In genomic region chr9:15916600-15916999, GRCm38 (mm10) we compare ENCODE assay signal across 24 mouse cellular contexts. TPM values are rescaled to one million over a fixed set of nuclear protein-coding genes. Genes with fewer than 3 reads are reported as not detected.
A peak's percentile ranks its signal among the peaks of the same experiment; 100 is the strongest.
DNase-seq lines count a peak whose midpoint lies in the region; TF ChIP-seq lines count a peak whose summit lies in the region.
"Had no signal": no experiment of that assay in that cellular context is flagged by ENCODE, and none has a peak within 500 bp of the region (broad histone marks: within the 10 kb centered on the region; RNA-seq: fewer than 3 reads in every experiment).

No protein-coding gene starts in this region.

- TF ChIP-seq CTCF in MEL (IDR thresholded peaks at IDR 0.05 in 2 of 3, conservative IDR thresholded peaks at IDR 0.05 in 1 of 3; ENCODE audit: control insufficient read depth in 1 of 3, insufficient read depth in 1 of 3, low read depth in 2 of 3, low read length in 3 of 3, poor library complexity in 1 of 3, severe bottlenecking in 1 of 3): no peak

- TF ChIP-seq EP300 in MEL (IDR thresholded peaks at IDR 0.05; ENCODE audit: low read depth in 1 of 2, low read length in 2 of 2): peak in 1 of 2 experiments; percentile 51; a peak in 1 of 4 replicates

- TF ChIP-seq POLR2A in MEL (IDR thresholded peaks at IDR 0.05; ENCODE audit: control insufficient read depth in 1 of 2, insufficient read depth in 1 of 2, low read depth in 1 of 2, low read length in 2 of 2, poor library complexity in 1 of 2): no peak

- H3K27me3 ChIP-seq in MEL (ENCODE audit: control insufficient read depth in 1 of 2, insufficient read depth in 2 of 2, low read length in 2 of 2): no peaks in the 10 kb centered on the region
- H3K27me3 ChIP-seq: CH12.LX had no signal

- H3K27ac ChIP-seq in MEL (ENCODE audit: control insufficient read depth, low read depth, low read length): no peak overlapping the region

- H3K9ac ChIP-seq in MEL (ENCODE audit: control insufficient read depth, low read depth, low read length, poor library complexity, severe bottlenecking): no peak overlapping the region

- H3K9me3 ChIP-seq in MEL (replicated peaks; ENCODE audit: insufficient read depth, low read length): no peaks in the 10 kb centered on the region
- H3K9me3 ChIP-seq: G1E had no signal

- H3K79me2 ChIP-seq in MEL (ENCODE audit: control insufficient read depth, insufficient read depth, low read length, poor library complexity): no peaks in the 10 kb centered on the region

- no peak for DNase-seq in MEL (ENCODE audit: low read depth, low spot score)
- no peak for DNase-seq in natural killer cell, adult 2 months (ENCODE audit: low spot score in 2 of 2)
- DNase-seq: adrenal gland, adult 2 months; adrenal gland, adult 8-10 months; adrenal gland, postnatal 10 days; adrenal gland, postnatal 14 days; adrenal gland, postnatal 25 days; adrenal gland, postnatal 36 days; B cell, adult 2 months; cerebellum, adult 11 months; cerebellum, adult 11-12 months; cerebellum, adult 18-20 months; cerebellum, adult 2 months; cerebellum, adult 8-10 months had no signal

- H3K36me3 ChIP-seq in MEL (ENCODE audit: control insufficient read depth in 1 of 2, insufficient read depth in 2 of 2, low read length in 2 of 2): peaks cover 0 to 26% of the 10 kb centered on the region in 2 experiments; a peak in 2 of 4 replicates
- H3K36me3 ChIP-seq: G1E had no signal

- H3K4me3 ChIP-seq in MEL (ENCODE audit: control insufficient read depth in 1 of 2, insufficient read depth in 1 of 2, low read depth in 2 of 2, low read length in 2 of 2): no peak overlapping the region

- no peak for TF ChIP-seq RAD21 in MEL (IDR thresholded peaks at IDR 0.05; ENCODE audit: low read depth, low read length)

- peaks cover 19 to 29% of the 10 kb centered on the region in 2 experiments for H3K4me1 ChIP-seq in MEL (ENCODE audit: control insufficient read depth in 1 of 2, insufficient read depth in 2 of 2, low read length in 2 of 2)

TF ChIP-seq in MEL, 35 proteins besides CTCF, POLR2A, EP300 and RAD21:
- peak; percentile 81 for TF ChIP-seq GATA1 (IDR thresholded peaks at IDR 0.05; ENCODE audit: low read depth, low read length)
- peak; percentile 71 for TF ChIP-seq TCF12 (IDR thresholded peaks at IDR 0.05; ENCODE audit: low read depth, low read length)
- TF ChIP-seq RCOR1 (IDR thresholded peaks at IDR 0.05; ENCODE audit: low read depth, low read length): peak; percentile 45; the same call in 1 of the 2 replicates
- TF ChIP-seq ZC3H11A (IDR thresholded peaks at IDR 0.05; ENCODE audit: low read depth, low read length): no peak

RNA-seq across cellular contexts. Expression of gene Mtnr1b, which starts 42.2 kb away (rescaled TPM):
- not detected in 2 replicates for total RNA-seq in MEL (2012; rRNA removed)
- polyA plus RNA-seq in MEL (2012; ENCODE audit: insufficient read depth in 1 of 2, insufficient read length in 2 of 2, low read depth in 1 of 2, low replicate concordance in 2 of 2, missing spikeins in 1 of 2): not detected
- total RNA-seq: adrenal gland, adult 18-20 months; adrenal gland, adult 2 months; adrenal gland, adult 8-10 months; adrenal gland, postnatal 10 days; adrenal gland, postnatal 14 days; adrenal gland, postnatal 25 days; adrenal gland, postnatal 36 days; adrenal gland, postnatal 4 days; CH12.LX; ES-E14; G1E had no signal
- polyA plus RNA-seq: activated CD4-positive, CD25-positive, alpha-beta regulatory T cell, adult 4 months; adrenal gland, adult 2 months; brain, embryonic 14.5 days; C2C12; CD4-positive, CD25-positive, alpha-beta regulatory T cell, adult 4 months; cerebellum, adult 2 months; G1E; Patski had no signal
